Mouse (Mus musculus) liver, postnatal 0 days (tissue): Measurements from ENCODE around the gene H2-K1. TPM values are rescaled to one million over a fixed set of nuclear protein-coding genes. Genes with fewer than 3 reads are reported as not detected.
"Not testable (repeated sequence)": the region's sequence is repeated elsewhere in the genome, so short reads cannot be mapped to it uniquely, and the experiment has no call there.

Source experiments
- ATAC-seq: fragments of 200-750 bp; cut with Nextera tagmentation; 2 replicates; pipeline ENCODE4 v1.8.0; 2017; ENCODE audit warnings: mild to moderate bottlenecking, moderate library complexity
- DNase-seq: peaks from one replicate; pipeline ENCODE4 v3.0.0-alpha.2; 2016
- H3K27ac ChIP-seq: fragments of 300-500 bp; sonication (generic); 2 replicates; pipeline ENCODE4 v1.5.1; 2014; ENCODE audit warnings: antibody characterized with exemption, moderate library complexity, mild to moderate bottlenecking, low read depth
- H3K27me3 ChIP-seq: fragments of 300-500 bp; sonication (generic); 2 replicates; pipeline ENCODE4 v1.6.1; 2014; ENCODE audit warnings: low read length, control low read depth, mixed read lengths; ENCODE audit not compliant: insufficient read depth
- H3K36me3 ChIP-seq: fragments of 300-500 bp; sonication (generic); replicated peaks from 2 replicates; pipeline ENCODE4 v1.6.1; 2014; ENCODE audit warnings: mild to moderate bottlenecking, control low read depth, low read length, moderate library complexity, mixed read lengths; ENCODE audit not compliant: insufficient read depth
- H3K4me1 ChIP-seq: fragments of 300-500 bp; sonication (generic); 2 replicates; pipeline ENCODE4 v1.6.1; 2014; ENCODE audit warnings: antibody characterized with exemption, mild to moderate bottlenecking, control low read depth; ENCODE audit not compliant: insufficient read depth
- H3K4me2 ChIP-seq: fragments of 300-500 bp; sonication (generic); 2 replicates; pipeline ENCODE4 v1.6.1; 2014; ENCODE audit warnings: low read depth, mild to moderate bottlenecking, low read length, moderate library complexity, mixed read lengths
- H3K4me3 ChIP-seq: fragments of 300-500 bp; sonication (generic); 2 replicates; pipeline ENCODE4 v1.5.1; 2014; ENCODE audit warnings: low read depth, low read length
- H3K9ac ChIP-seq: fragments of 300-500 bp; sonication (generic); replicated peaks from 2 replicates; pipeline ENCODE4 v1.6.1; 2014; ENCODE audit warnings: mild to moderate bottlenecking, moderate library complexity
- H3K9me3 ChIP-seq: fragments of 300-500 bp; sonication (generic); 2 replicates; pipeline ENCODE4 v1.6.1; 2016; ENCODE audit warnings: mild to moderate bottlenecking, control low read depth, low read length, mixed read lengths
- CTCF ChIP-seq: sonication (generic); IDR thresholded peaks from 2 replicates; pipeline ENCODE4 v1.5.1; 2016; ENCODE audit warnings: antibody characterized with exemption, low read depth
- EP300 ChIP-seq: IDR thresholded peaks from 2 replicates; pipeline ENCODE4 v1.6.1; 2016; ENCODE audit warnings: antibody characterized with exemption, low read depth, mild to moderate bottlenecking
- WGBS: fragments of 180-500 bp; shearing (Covaris S2); extraction: QIAGEN DNeasy Blood & Tissue Kit; methylation state at CpG from one replicate; pipeline ENCODE4 v1.1.7; 2014; ENCODE audit not compliant: insufficient replicate concordance; 5-methylcytosine and 5-hydroxymethylcytosine counted together
- polyA plus RNA-seq: library from polyadenylated mRNA; unstranded; fragments of >200 nt; fragmentation: Nextera tagmentation; extraction: Ambion mirVana; gene quantifications from 2 replicates; pipeline ENCODE4 v1.2.1, GENCODE M21; 2015

H2-K1 gene
- polyA plus RNA-seq, 1 experiment from 2014 or later, result 288 TPM

- Histone ChIP-seq H3K4me3 (peak overlapping the region; percentile 88), H3K27ac (peak overlapping the region; percentile 83), H3K9ac (peak overlapping the region; percentile 86), H3K4me2 (peak overlapping the region; percentile 98), H3K36me3 (peaks cover 6% of the 10 kb centered on the region), H3K27me3 (no peaks in the 10 kb centered on the region), H3K4me1 (peaks cover 11% of the 10 kb centered on the region), H3K9me3 (no peaks in the 10 kb centered on the region)
- TF ChIP-seq EP300 (no peak), CTCF (no peak)
- ATAC-seq, result peak; percentile 54
- peak; percentile 62 for DNase-seq
- 2% methylated on average over 83 of the region's 87 CpGs for WGBS
Observed at GRCm38 (mm10) chr17:33999341-34000149, 602 bp downstream of the H2-K1 start.

- H3K27ac ChIP-seq, H3K9ac ChIP-seq, ATAC-seq, DNase-seq, H3K27me3 ChIP-seq, H3K36me3 ChIP-seq, H3K9me3 ChIP-seq, H3K4me3 ChIP-seq: not testable (repeated sequence)
- WGBS, result 43% methylated on average over 5 of the region's 5 CpGs
- H3K4me1 ChIP-seq, result peaks cover 11% of the 10 kb centered on the region
- peak overlapping the region; percentile 98; the same call in 1 of the 2 replicates for H3K4me2 ChIP-seq
Observed at GRCm38 (mm10) chr17:33998697-33999096, 1.4 kb downstream of the H2-K1 start.

- H3K4me1 ChIP-seq, result peaks cover 11% of the 10 kb centered on the region
- DNase-seq, H3K27ac ChIP-seq, H3K4me2 ChIP-seq, H3K36me3 ChIP-seq, ATAC-seq, H3K4me3 ChIP-seq, H3K9me3 ChIP-seq, H3K9ac ChIP-seq, H3K27me3 ChIP-seq: not testable (repeated sequence)
- 82% methylated on average over 2 of the region's 2 CpGs for WGBS
Observed at GRCm38 (mm10) chr17:33997025-33997424, 3.1 kb downstream of the H2-K1 start.

GRCm38 (mm10) chr17:33995651-33996050, 4.5 kb downstream of the H2-K1 start:
- Histone ChIP-seq H3K9ac (no peak overlapping the region), H3K27me3 (no peaks in the 10 kb centered on the region), H3K36me3 (peaks cover 6% of the 10 kb centered on the region), H3K9me3 (0 out of 2 replicates have a peak, but pooled peaks cover 2% of the 10 kb centered on the region), H3K4me2 (no peak overlapping the region), H3K27ac (no peak overlapping the region), H3K4me3 (no peak overlapping the region), H3K4me1 (peaks cover 10% of the 10 kb centered on the region)
- DNase-seq (no peak), ATAC-seq (no peak)
- 58% methylated on average over 3 of the region's 3 CpGs for WGBS
- TF ChIP-seq EP300, result no peak
- TF ChIP-seq CTCF, result no peak

GRCm38 (mm10) chr17:33994959-33995358, 5.2 kb downstream of the H2-K1 start:
- DNase-seq (no peak), ATAC-seq (no peak)
- peaks cover 6% of the 10 kb centered on the region for H3K36me3 ChIP-seq
- no peak overlapping the region for H3K9ac ChIP-seq
- 0 out of 2 replicates have a peak, but pooled peaks cover 2% of the 10 kb centered on the region for H3K9me3 ChIP-seq
- H3K4me1 ChIP-seq, result peaks cover 5% of the 10 kb centered on the region; the same call in 1 of the 2 replicates
- 84% methylated on average over 8 of the region's 8 CpGs for WGBS
- no peak overlapping the region for H3K27ac ChIP-seq
- TF ChIP-seq CTCF, result no peak
- TF ChIP-seq EP300, result no peak
- no peak overlapping the region for H3K4me3 ChIP-seq
- H3K27me3 ChIP-seq, result no peaks in the 10 kb centered on the region
- no peak overlapping the region for H3K4me2 ChIP-seq

GRCm38 (mm10) chr17:33991788-33992664, 8.1 kb downstream of the H2-K1 start:
- 0 out of 2 replicates have a peak, but pooled peaks cover 2% of the 10 kb centered on the region for H3K9me3 ChIP-seq
- no peak overlapping the region for H3K27ac ChIP-seq
- H3K4me2 ChIP-seq, result no peak overlapping the region
- H3K4me1 ChIP-seq, result no peaks in the 10 kb centered on the region
- H3K27me3 ChIP-seq, result no peaks in the 10 kb centered on the region
- no peak overlapping the region for H3K4me3 ChIP-seq
- H3K9ac ChIP-seq, result no peak overlapping the region
- peak; percentile 66 for ATAC-seq
- WGBS, result 29% methylated on average over 10 of the region's 10 CpGs
- H3K36me3 ChIP-seq, result peaks cover 6% of the 10 kb centered on the region
- no peak for TF ChIP-seq EP300
- TF ChIP-seq CTCF, result peak; percentile 88
- peak; percentile 73 for DNase-seq
